In genomic region chr19:23159780-23160395, GRCm38 (mm10) we compare ENCODE assay signal across 14 mouse cellular contexts. TPM values are rescaled to one million over a fixed set of nuclear protein-coding genes. Genes with fewer than 3 reads are reported as not detected.
DNase-seq lines count a peak whose midpoint lies in the region; ATAC-seq lines count a peak whose summit lies in the region.
"Had no signal": no experiment of that assay in that cellular context is flagged by ENCODE, and none has a peak within 500 bp of the region (broad histone marks: within the 10 kb centered on the region; RNA-seq: fewer than 3 reads in every experiment).

No protein-coding gene starts in this region.

- no peaks in the 10 kb centered on the region for H3K27me3 ChIP-seq in kidney, embryonic 16.5 days (ENCODE audit: insufficient read depth, low read length)
- H3K27me3 ChIP-seq in kidney, embryonic 15.5 days = no peaks in the 10 kb centered on the region
- H3K27me3 ChIP-seq in limb, embryonic 12.5 days = no peaks in the 10 kb centered on the region
- H3K27me3 ChIP-seq: heart, embryonic 15.5 days; stomach, embryonic 15.5 days had no signal

- 0 out of 2 replicates have a peak, but pooled peaks have one; percentile 42 for ATAC-seq in kidney, embryonic 16.5 days (ENCODE audit: low FRiP score, low TSS enrichment)
- no peak for ATAC-seq in kidney, embryonic 15.5 days (replicated peaks; ENCODE audit: low FRiP score)
- peak; percentile 56; the same call in 1 of the 2 replicates for ATAC-seq in limb, embryonic 12.5 days (ENCODE audit: insufficient number of reproducible peaks, insufficient read depth, low FRiP score, low TSS enrichment, low read depth)
- no peak for ATAC-seq in erythroid progenitor cell, adult 5-6 weeks (replicated peaks; ENCODE audit: low FRiP score, poor library complexity, severe bottlenecking)
- ATAC-seq: forebrain, embryonic 14.5 days had no signal

- no peak overlapping the region for H3K4me2 ChIP-seq in kidney, embryonic 16.5 days (replicated peaks; ENCODE audit: low read depth, low read length)
- H3K4me2 ChIP-seq in kidney, embryonic 15.5 days = no peak overlapping the region
- no peak overlapping the region for H3K4me2 ChIP-seq in limb, embryonic 12.5 days
- H3K4me2 ChIP-seq: heart, embryonic 15.5 days; stomach, embryonic 15.5 days had no signal

- DNase-seq in cerebellum, postnatal 25 days = peak; percentile 23 to 37
- no peak for DNase-seq in cerebellum, postnatal 4 days (ENCODE audit: low spot score in 2 of 2)
- DNase-seq in Muller cell, postnatal 12 days (ENCODE audit: inconsistent ontology term) = peak; percentile 45
- no peak for DNase-seq in thymus, postnatal 10 days (ENCODE audit: low spot score in 2 of 2)
- DNase-seq: cerebellum, adult 11 months; left cerebral cortex, postnatal 4 days had no signal

- H3K4me3 ChIP-seq in kidney, embryonic 16.5 days (ENCODE audit: low read length) = no peak overlapping the region
- H3K4me3 ChIP-seq in kidney, embryonic 15.5 days (replicated peaks) = no peak overlapping the region
- H3K4me3 ChIP-seq in limb, embryonic 12.5 days (replicated peaks) = no peak overlapping the region
- H3K4me3 ChIP-seq: heart, embryonic 15.5 days; hindbrain, embryonic 10.5 days; stomach, embryonic 15.5 days had no signal

- H3K9ac ChIP-seq in kidney, embryonic 16.5 days (replicated peaks; ENCODE audit: low read length) = no peak overlapping the region
- H3K9ac ChIP-seq in kidney, embryonic 15.5 days = no peak overlapping the region
- no peak overlapping the region for H3K9ac ChIP-seq in limb, embryonic 12.5 days (replicated peaks)
- H3K9ac ChIP-seq: heart, embryonic 15.5 days; stomach, embryonic 15.5 days had no signal

- WGBS in kidney, embryonic 16.5 days = 48% methylated on average over 10 of the region's 10 CpGs
- WGBS in kidney, embryonic 15.5 days = 48% methylated on average over 10 of the region's 10 CpGs
- WGBS in limb, embryonic 12.5 days = 42% methylated on average over 10 of the region's 10 CpGs

- no peaks in the 10 kb centered on the region for H3K9me3 ChIP-seq in kidney, embryonic 16.5 days (ENCODE audit: low read length)
- H3K9me3 ChIP-seq in kidney, embryonic 15.5 days (replicated peaks) = no peaks in the 10 kb centered on the region
- H3K9me3 ChIP-seq in limb, embryonic 12.5 days = no peaks in the 10 kb centered on the region
- H3K9me3 ChIP-seq: heart, embryonic 15.5 days; hindbrain, embryonic 10.5 days; stomach, embryonic 15.5 days had no signal

- H3K36me3 ChIP-seq in kidney, embryonic 16.5 days (ENCODE audit: insufficient read depth, low read length) = no peaks in the 10 kb centered on the region
- H3K36me3 ChIP-seq in kidney, embryonic 15.5 days = no peaks in the 10 kb centered on the region
- H3K36me3 ChIP-seq in limb, embryonic 12.5 days = no peaks in the 10 kb centered on the region
- H3K36me3 ChIP-seq: heart, embryonic 15.5 days; hindbrain, embryonic 10.5 days; stomach, embryonic 15.5 days had no signal

- H3K4me1 ChIP-seq in kidney, embryonic 16.5 days (ENCODE audit: insufficient read depth, low read length) = no peaks in the 10 kb centered on the region
- peaks cover 16% of the 10 kb centered on the region; the same call in 1 of the 2 replicates for H3K4me1 ChIP-seq in kidney, embryonic 15.5 days
- peaks cover 27% of the 10 kb centered on the region for H3K4me1 ChIP-seq in limb, embryonic 12.5 days (replicated peaks)

- H3K27ac ChIP-seq in kidney, embryonic 16.5 days (ENCODE audit: low read length) = no peak overlapping the region
- H3K27ac ChIP-seq in kidney, embryonic 15.5 days = no peak overlapping the region; the same call in 1 of the 2 replicates
- peak overlapping the region; percentile 85 for H3K27ac ChIP-seq in limb, embryonic 12.5 days
- H3K27ac ChIP-seq: heart, embryonic 15.5 days; hindbrain, embryonic 10.5 days; stomach, embryonic 15.5 days had no signal

RNA-seq across cellular contexts. Expression of gene Klf9, which starts 18.9 kb away (rescaled TPM):
- polyA plus RNA-seq in kidney, embryonic 16.5 days (2015; fragmentation: Nextera tagmentation; extraction: Ambion mirVana) = 5.8 and 6.5 TPM in 2 replicates
- polyA plus RNA-seq in kidney, embryonic 15.5 days (2015; fragmentation: Nextera tagmentation; extraction: Ambion mirVana) = 5.3 and 6.0 TPM in 2 replicates
- polyA plus RNA-seq in limb, embryonic 12.5 days (2016; fragmentation: Nextera tagmentation; extraction: Ambion mirVana) = 2.2 and 2.7 TPM in 2 replicates
- 1.1 and 2.9 TPM in 2 replicates for total RNA-seq in erythroid progenitor cell, adult 5-6 weeks (2015; ENCODE audit: low replicate concordance)
- 4.2 and 4.5 TPM in 2 replicates for total RNA-seq in erythroid progenitor cell, adult 5-6 weeks (2017; ENCODE audit: low replicate concordance)

Comparison
In these comparisons a context has a peak if more than half of its experiments do, and no peak if none do; other contexts are left out.
1. DNase-seq: peak in cerebellum, postnatal 25 days (2 of 2) and Muller cell, postnatal 12 days (single experiment); none in cerebellum, postnatal 4 days (0 of 2) and thymus, postnatal 10 days (0 of 2).
2. ATAC-seq: peak in kidney, embryonic 16.5 days (single experiment) and limb, embryonic 12.5 days (single experiment); none in kidney, embryonic 15.5 days (single experiment) and erythroid progenitor cell, adult 5-6 weeks (single experiment).